Mouse (Mus musculus): ENCODE results near the gene Carmil2.

The Carmil2 gene

DNA sequence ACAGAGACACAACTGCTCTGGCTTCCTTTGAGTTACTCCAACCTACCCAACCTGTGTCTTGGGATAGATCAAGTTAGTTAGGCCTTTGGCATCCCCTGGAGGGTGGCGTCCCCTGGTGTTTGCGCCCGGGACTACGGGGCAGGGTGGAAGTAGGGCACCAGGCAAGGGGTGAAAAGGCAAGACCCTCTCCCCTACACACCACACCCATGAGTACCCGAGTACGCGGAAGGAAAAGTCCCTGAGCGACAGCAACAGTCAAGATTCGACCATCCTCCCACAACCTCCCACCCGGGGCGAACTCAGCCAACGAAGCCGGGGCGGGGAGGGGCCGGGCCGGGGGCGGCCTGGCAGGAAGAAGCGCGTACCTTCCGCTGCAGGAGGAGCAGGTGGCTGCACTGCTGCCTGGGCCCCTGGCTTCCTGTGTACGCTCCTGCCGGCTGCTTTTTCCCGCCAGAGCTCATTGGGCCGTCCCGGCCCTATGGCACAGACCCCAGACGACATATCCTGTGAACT, at the start of gene Carmil2:
Gene Carmil2, plus strand, starts transcription at position 479 of the 513 bp plus-strand sequence.
- peak; percentile 80 for DNase-seq (ENCODE audit: low read depth, low spot score)

DNA sequence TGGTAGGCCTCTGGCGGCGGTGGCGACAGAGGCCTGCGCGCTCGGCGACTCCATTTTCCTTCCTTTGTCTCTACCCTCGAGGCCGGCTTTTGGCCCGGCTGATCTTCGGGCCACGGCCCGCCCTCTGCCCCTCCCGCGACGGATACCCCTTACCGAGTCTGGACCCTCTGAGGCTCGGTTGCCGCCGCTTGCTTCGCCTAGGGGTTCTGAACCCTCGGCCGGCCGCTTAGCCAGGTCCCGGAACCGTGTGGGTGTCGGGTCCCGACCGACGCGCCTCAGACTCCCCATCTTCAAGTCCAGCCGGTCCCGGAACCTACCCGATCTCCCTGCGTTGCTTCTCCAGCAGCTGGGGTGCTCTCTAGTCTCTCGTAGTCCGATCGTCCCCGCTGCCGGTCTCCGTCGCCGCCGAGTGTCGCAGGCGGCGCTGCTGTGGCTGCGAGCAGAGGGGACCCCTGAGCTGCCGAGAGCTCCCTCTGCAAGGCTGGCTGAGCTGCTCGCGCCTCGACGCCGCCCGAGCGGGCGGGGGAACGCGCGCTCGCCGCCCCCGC, 49.0 kb upstream of the Carmil2 start, which contains the start of gene Agrp:
Gene Agrp, minus strand, starts transcription at position 431 of the 548 bp plus-strand sequence.
- DNase-seq (ENCODE audit: low read depth, low spot score), result no peak

DNA sequence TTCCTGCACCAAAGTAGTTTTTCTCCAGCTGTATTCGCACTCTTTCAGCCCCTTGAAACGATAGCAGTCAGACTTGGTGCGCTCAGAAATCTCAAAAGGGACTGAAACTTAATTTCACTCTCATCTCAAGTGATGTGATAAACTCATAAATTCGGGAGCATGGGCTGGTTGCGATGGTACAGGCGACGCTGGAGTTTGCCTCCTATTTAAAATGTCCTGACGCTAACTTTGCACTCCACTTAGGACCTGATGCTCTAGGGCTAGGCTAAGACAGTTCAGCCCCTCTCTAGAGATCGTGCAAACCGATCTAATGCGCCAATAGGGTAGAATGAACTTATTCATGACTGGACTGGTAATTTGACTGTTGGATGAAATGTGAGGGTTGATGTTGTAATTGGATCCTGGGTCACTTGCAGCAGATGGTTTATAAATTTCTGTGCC, 48.5 kb upstream of the Carmil2 start:
- no peak for DNase-seq (ENCODE audit: low read depth, low spot score)

DNA sequence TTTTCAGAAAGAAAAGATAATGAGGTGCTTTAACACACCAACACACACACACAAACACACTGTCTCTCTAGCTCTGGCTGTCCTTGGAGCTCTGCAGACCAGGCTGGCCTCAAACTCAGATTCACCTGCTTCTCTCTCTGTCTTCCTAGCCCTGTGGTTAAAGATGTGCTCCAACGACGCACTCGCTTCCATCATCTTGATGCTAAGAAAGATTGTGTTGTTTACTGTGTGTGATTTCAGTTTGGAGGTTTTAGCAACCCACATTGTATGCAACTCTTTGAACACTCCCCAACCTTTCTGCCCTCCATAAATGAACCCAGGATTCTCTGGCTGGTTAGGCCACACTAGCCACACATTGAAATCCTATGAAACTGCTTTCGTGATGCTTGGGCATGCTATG, 47.6 kb upstream of the Carmil2 start:
- DNase-seq (ENCODE audit: low read depth, low spot score), result no peak

DNA sequence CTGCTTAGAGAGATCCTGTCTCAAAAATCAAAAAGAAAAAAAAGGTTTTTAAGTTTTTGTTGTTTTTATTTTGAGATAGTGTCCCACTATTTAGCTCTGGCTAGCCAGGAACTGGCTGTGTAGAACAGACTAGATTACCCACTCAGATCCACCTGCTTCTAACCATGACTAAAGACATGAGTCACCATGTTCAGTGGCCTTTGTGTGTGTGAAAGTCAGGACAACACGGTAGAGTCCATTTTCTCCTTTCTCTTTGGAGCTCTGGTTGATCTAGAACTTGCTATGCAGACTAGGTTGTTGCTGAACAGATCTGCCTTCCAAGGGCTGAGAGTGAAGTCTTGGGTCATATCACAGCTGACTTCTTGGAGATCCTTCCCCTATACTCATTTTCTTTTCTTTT, 46.2 kb upstream of the Carmil2 start:
- no peak for DNase-seq (ENCODE audit: low read depth, low spot score)

DNA sequence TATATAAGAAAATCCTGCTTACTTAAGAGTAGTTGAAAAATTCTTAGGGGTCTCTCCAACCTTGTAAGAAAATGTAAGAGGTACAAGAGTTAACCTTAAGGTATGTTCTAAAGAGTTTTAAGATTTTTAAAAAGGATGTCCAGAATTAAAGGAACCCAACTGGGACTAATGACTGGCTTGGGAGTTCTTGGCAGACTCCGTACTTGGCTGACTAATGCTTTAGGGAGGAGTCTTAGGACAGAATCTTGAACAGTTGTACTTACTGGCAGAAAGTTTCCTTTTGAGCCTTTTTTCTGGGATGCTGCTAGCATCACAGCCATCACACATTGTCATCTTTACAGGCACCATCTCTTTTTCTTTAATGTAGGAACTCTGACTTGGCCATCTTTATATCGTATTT, 45.6 kb upstream of the Carmil2 start:
- DNase-seq (ENCODE audit: low read depth, low spot score), result no peak

DNA sequence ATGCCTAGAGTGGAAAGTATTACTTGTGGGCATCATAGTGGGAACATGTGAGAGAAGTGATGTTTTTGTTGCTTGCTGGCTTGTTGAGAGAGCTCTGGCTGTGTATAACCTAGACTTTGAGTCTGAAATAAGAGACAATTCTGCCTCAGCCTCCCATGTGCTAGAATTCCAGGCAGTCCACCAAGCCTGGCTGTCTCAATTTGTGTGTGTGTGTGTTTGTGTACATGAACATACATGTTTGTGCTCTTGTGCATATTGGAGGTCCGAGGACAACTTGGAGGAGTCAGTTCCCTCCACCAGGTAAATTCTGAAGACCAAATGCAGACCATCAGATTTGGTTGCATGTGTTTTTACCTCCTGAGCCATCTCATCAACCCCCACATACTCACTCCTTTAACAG, 40.9 kb upstream of the Carmil2 start:
- no peak for DNase-seq (ENCODE audit: low read depth, low spot score)

DNA sequence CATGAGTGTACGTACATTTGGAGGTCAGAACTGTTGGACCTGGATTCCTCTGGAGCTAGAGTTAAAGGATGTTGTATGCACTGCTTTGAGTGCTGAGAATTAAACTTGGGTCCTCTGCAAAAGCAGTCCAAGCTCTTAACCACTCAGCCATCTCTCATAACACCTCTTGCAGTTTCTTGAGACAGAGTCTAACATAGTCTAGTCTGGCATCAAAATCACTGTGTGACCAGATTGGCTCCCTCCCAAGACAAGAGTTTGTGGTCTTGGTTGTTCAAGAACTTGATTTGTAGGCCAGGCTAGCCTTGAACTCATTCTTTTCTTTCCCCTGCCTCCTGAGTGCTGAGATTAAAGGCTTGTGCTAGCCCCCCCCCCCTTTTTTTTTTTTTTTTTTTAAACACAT, 37.1 kb upstream of the Carmil2 start:
- DNase-seq (ENCODE audit: low read depth, low spot score), result no peak

DNA sequence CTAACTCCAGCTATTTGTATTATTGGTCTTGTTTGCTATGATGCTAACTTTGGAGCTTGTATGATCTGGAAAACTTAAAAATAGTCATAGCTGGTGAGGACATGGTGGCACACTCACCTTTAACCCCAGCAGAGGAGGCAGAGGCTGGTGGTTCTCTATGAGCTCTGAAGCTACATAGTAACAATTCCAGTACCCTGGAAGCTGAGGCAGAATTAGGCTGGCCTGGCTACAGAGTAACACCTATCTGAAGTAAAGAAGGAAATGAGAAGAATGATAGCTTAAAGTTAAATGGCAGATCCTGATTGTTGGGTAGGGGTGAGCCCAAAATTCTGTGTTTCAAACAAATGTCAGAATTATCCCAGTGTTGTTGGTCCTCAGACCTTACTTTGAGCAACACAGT, 28.4 kb upstream of the Carmil2 start:
- no peak for DNase-seq (ENCODE audit: low read depth, low spot score)

DNA sequence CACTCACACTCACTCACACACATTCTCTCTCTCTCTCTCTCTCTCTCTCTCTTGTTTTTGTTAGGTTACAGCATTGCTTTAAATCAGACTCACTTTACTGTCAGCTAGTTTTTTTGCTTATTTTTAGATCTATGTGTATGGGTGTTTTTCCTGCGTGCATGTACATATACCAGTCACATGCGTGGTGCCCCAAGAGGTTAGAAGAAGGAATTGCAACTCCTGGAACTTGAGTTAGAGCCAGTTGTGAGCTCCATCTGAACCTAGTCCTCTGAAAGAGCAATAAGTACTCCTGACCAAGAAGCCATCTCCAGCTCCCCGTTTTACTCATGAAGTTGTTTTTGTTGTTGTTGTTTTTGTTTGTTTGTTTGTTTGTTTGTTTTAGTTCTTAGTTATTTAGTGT, 24.9 kb upstream of the Carmil2 start:
- DNase-seq (ENCODE audit: low read depth, low spot score), result peak; percentile 36

DNA sequence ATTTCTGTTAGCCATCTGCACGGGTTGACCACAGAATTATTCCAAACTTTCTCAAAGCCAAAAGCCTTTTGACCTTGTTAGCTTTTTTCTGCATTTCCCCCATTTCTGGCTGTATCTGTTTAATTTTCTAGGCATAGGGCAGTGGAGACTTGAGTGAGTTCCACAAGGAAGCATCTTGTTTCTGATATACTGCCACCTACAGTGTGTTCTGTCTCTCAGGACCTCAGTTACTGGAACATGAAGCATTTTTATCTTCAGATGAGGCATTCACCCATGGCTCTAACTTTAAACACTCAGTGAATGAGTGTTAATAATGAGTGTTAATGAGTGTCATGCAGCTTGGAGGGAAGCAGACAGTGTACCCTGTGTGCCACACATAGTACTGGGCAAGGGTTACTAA, 8.2 kb upstream of the Carmil2 start:
- no peak for DNase-seq (ENCODE audit: low read depth, low spot score)

DNA sequence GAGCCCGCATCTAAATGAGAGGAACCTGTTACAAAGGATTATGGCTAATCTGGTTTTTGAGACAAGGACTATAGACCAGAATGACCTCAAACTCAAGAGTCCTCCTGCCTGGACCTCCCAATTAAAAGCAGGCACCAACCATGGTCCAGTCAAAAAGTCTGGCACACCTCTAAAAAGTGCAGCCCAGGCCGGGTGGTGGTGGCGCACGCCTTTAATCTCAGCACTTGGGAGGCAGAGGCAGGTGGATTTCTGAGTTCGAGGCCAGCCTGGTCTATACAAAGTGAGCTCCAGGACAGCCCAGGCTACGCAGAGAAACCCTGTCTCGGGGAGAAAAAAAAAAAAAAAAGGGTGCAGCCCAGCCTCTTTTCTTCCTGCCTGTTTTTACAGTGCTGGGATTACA, 749 bp upstream of the Carmil2 start:
- DNase-seq (ENCODE audit: low read depth, low spot score), result no peak

DNA sequence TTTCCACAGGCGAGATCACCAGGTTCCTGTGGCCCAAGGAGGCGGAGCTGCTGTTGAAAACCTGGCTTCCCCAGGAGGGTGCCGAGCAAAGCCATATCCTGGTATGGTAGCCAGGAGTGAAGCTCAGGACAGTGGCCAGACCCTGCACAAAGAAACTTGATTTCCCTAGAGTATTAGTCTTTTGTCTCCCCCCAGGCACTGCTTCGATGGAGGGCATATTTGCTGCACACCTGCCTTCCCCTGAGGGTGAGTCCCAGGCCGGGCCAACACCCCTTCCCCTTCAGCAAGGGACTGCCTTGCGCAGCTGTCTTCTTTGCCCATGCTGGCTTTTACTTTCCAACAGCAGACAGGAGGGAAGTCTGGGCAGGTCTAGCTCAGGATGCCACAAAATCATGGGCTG, 477 bp downstream of the Carmil2 start:
- DNase-seq (ENCODE audit: low read depth, low spot score), result no peak

DNA sequence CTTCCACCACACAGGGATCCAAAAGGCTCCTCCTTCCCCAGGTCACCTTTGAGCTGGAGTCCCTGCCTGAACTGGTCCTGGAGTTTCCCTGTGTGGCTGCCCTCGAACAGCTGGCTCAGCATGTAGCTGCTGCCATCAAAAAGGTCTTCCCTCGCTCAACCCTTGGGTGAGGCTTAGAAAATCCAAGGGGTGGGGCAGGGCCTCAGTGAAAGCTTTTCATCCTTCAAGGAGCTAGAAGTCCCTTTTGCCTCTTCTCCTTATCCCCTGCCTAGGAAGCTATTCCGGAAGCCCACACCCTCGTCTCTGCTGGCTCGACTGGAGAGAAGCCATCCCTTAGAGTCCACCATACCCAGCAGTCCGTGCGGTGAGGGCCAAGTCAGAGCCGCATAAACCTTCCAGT, 1.4 kb downstream of the Carmil2 start:
- DNase-seq (ENCODE audit: low read depth, low spot score), result no peak

DNA sequence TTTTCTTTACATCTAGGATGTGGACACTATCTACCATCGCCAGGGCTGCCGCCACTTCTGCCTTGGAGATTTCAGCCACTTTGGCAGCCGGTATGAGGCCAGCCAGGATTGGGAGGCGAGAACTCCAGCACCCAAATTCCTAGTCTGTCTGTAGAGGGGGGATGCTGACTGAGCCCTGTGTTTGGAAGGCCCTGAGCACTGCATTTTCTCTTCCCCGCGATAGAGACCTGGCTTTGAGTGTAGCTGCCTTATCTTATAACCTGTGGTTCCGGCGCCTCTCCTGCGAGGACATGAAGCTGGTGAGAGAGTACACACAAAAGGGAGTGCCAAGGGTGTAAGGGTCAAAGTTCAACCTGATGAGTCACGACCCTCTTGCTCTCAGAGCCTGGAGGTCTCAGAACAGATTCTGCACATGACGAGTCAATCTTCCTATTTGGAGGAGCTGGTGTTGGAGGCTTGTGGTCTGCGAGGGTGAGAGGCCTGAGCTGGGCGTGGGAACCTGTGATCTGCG, 2.2 kb downstream of the Carmil2 start:
- no peak for DNase-seq (ENCODE audit: low read depth, low spot score)

DNA sequence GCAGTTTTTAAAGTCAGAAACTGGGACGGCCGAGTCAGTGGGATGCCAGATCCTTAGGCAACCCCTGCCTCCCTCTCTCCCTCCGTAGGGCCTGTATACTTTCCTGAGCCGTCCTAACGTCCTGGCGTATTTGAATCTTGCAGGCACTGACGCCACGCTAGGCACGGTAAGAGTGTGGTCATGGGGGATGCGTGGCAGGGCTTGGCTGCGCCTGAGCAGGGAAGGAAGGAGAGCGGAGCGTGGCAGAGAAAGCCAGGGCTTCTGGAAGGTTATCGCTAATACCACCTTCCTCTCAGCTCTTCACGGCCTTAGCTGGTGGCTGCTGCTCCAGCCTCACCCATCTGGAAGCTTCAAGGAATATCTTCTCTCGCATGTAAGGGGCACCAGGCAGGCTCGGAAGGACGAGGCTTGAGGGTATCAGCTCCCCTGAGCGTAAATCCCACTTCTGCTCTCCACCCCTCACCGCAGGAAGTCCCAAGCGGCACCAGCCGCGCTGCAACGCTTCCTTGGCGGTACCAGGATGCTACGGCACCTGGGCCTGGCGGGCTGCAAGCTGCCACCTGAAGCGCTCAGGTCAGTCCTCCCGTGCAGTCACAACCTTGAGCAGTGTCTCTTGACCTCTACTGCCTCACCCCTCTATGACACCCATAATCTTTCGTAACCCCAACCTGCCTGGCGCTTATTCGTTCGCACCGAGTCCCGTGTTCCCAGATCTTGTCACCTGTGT, 3.3 kb downstream of the Carmil2 start:
- no peak for DNase-seq (ENCODE audit: low read depth, low spot score)

DNA sequence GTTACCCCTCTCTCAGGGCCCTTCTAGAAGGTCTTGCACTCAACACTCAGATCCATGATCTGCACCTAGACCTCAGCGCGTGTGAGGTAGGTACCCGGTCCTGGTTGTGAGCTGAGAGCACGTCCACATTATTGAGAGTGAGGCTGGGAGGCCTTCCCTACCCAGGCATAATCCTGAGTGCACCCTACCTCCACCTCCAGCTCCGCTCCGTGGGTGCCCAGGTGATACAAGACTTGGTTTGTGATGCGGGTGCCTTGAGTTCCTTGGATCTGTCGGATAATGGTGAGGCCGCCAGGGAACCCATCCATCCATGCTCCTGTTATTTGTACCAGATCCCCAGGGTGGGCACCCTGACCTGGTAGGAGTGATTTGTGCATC, 3.9 kb downstream of the Carmil2 start:
- no peak for DNase-seq (ENCODE audit: low read depth, low spot score)

DNA sequence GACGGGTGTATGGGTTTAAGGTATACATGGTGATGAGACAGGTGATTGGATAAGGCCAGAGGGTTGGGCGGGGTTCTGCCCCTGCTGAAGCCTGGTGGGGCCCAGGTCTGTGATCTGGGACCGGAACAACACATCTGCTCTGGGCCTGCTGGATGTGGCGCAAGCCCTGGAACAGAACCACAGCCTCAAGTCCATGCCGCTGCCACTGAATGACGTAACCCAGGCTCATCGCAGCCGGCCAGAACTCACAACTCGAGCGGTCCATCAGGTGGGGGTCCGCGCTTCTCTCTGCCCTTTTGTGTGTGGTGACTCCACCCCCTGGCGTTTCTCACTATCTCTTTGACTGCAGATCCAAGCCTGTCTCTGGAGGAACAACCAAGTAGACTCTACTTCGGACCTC, 4.9 kb downstream of the Carmil2 start:
- no peak for DNase-seq (ENCODE audit: low read depth, low spot score)

DNA sequence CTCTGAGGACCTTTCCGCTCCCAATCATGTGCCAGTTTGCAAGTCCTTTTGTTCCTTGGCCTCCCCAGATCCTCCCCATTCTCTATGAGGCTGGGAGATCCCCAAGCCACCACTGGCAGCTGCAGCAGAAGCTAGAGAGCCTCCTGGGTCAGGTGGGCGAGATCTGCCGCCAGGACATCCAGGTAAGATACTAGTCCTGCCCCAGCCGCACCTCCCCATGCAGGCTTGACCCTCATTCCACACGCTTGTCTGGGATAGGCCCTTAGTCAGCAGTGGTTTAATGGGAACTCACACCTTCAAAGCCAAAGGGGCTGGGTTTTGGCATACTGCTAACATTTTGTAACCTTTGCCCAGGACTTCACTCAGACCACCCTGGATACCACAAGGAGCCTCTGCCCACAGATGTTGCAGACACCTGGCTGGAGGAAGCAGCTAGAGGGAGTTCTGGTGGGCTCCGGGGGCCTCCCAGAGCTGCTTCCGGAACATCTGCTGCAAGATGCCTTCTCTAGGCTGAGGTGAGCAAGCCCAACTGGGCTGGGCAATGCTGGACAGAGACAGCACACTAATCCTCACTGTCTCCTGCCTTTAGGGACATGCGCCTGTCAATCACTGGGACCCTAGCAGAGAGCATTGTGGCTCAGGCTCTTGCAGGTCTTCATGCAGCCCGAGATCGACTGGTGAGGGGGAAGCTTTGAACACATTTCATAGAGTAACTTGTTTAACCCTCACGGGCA, 6.5 kb downstream of the Carmil2 start:
- DNase-seq (ENCODE audit: low read depth, low spot score), result no peak

DNA sequence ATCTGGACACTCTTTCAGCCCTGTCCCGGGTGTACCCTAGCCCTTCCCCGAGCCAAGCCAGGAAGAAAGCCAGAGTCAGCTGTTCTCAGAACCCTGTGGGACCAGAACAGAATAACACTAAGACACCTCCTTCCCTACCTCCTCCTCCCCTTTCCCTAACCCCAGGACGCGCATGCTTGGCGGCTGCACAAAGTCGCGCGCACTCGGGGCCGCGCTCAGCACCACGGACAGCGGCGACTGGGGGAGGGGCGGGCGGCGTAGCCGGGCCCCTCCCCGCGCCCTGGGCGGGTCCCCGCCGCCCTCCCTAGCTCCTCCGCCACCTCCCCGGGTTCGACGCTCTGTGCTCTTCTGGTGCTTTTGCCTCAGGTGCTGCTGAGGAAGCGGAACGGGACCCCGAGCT, 7.6 kb downstream of the Carmil2 start:
- DNase-seq (ENCODE audit: low read depth, low spot score), result no peak

DNA sequence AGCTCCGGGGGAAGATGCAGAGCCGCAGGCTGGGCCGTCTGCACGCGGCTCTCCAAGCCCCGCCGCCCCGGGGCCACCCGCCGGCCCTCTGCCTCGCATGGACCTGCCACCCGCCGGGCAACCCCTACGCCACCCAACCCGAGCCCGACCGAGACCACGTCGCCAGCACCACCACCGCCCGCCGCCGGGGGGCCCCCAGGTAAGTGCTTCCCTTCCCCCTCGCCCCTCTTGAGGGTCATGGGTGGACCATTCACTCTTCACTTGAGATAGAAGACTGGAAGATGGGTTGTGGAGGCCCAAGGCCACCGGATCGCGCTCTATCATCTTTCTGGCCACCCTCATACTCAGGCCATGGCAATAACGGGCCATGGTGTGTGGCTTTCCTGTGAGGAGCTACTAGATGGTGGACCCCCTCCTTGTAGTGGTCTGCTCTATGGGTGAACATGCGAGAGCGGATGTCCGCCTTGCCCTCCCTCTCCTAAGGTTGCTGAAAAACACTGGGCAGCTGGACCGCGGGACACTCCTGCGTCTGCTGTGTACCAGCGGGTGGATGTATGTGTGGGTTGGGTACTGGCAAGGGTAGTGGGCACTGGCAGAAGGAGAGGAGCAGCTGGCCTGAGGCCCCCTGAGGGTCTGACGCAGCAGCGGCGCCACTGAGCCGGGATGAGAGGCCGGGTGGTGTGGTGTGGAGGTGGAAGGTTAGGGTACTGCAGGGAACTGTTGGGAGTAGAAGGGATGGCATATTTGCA, 8.2 kb downstream of the Carmil2 start:
- DNase-seq (ENCODE audit: low read depth, low spot score), result no peak

All from WW6 (cell line).